Mouse (Mus musculus) granulocyte monocyte progenitor cell, adult 5-6 weeks (primary cell): Measurements from ENCODE around the gene Slc45a2. TPM values are rescaled to one million over a fixed set of nuclear protein-coding genes. Genes with fewer than 3 reads are reported as not detected.

ENCODE experiments used
- ATAC-seq: replicated peaks from 2 replicates; pipeline ENCODE4 v1.8.0; 2016; ENCODE audit warnings: mild to moderate bottlenecking, moderate TSS enrichment, inconsistent platforms; ENCODE audit not compliant: poor library complexity, severe bottlenecking
- total RNA-seq, 2 experiments: library from RNA; stranded (forward) in 1 of 2; stranded (reverse) in 1 of 2; fragments of 200-712, 200-1000 nt in 1 of 2; fragments of >200 nt in 1 of 2; fragmentation: Nextera tagmentation in 1 of 2; gene quantifications; 2 replicates each; pipeline ENCODE4 v1.2.3; 2014 to 2017

Gene Slc45a2
- total RNA-seq, 2 experiments from 2014 or later: not detected

DNA sequence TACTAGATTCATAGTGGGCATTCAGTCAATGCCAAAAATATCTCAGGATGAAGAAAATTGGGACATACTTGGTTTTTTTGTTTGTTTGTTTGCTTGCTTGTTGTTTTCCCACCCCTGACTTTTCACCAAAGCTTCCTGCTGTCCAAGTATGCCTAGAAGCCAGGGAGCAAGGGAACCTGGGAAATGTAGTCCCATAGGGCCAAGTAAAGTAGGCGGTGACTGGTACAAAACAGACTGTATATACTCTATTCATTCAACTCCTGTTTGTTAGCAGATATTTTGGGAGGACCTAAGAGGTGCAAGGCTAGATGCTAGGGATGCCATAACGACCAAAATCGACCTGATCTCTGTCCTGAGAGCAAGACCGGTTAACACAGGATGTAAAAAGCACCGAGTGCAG lies 689 bp upstream of the Slc45a2 start:
- no peak for ATAC-seq

DNA sequence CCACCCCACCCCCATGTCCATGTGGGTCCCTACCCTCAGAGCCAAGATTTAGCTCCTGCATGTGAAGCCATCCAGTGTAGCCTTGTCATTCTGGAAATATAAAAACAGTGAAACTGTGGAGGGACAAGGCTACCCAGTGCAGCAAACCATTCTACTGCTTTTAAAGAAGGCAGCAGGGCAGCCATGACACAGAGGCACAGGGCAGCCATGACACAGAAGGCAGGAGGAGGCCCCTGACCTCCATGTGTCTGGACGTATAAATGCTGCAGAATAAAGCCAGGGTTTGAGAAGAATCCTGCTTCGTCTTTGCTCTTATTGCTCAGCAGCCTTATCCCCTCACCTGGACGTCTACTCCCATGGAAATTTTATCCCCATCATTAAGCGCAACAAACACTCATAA lies 3.3 kb downstream of the Slc45a2 start:
- ATAC-seq: no peak

DNA sequence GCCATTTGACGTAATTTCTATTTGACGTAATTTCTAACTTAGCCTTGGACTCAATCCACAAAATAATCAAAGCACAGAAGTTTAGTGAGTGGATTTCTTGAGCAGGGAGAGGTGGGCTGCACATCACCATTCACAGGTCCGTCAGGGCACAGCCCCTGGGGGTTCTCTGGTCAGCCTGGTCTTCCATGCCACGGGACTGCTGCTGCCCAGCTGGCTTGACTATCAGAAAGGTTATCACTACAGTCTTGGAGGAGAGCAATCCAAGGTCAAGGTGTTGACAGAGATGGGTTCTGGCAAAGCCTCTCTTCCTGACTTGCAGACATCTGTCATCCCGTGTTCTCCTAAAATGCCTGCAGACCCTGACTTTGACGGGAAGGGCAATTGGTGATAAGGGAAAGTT lies 4.1 kb downstream of the Slc45a2 start:
- ATAC-seq: no peak

DNA sequence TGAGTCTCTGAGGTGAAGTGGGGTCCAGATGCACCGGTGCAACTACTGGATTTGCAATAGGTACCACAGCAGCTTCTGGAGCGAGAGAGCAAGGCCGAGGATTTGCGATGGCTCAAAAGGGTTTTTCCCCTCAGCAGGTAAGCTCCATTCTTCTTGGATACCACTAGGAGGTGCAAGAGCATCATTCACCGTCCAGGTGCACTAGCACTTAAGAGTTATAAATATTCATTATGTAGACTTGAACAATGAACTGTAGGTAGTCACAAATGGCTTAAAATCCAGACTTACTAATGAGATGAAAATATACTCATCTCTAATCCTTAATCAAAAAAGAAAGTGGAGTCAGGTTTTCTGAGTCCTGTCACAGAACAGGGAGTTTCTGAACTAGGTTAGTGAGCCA lies 8.2 kb downstream of the Slc45a2 start:
- no peak for ATAC-seq

DNA sequence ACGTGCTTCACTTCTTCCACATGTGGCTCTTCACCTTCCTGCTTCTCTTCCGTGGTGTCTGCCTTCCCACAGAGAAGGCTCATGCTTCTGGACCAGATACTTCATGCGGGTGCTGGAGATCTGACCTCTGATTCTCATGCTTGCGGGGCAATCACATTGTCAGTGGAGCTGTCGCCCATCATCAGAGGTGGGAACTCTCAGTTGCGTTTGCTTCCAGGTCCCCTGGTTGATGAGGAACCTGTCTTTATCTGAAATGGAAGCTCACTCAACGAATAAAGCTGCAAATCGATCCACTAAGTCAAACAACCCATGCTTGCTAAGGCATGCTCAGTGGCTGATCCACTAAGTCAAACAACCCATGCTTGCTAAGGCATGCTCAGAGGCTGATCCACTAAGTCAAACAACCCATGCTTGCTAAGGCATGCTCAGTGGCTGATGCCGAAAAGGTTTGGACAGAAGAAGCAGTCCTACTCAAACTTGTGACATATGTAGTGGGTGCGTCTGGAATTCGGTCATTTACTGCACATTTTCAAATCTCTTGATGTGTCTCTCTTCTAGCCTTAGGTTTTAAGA lies 10.5 kb downstream of the Slc45a2 start:
- no peak for ATAC-seq

DNA sequence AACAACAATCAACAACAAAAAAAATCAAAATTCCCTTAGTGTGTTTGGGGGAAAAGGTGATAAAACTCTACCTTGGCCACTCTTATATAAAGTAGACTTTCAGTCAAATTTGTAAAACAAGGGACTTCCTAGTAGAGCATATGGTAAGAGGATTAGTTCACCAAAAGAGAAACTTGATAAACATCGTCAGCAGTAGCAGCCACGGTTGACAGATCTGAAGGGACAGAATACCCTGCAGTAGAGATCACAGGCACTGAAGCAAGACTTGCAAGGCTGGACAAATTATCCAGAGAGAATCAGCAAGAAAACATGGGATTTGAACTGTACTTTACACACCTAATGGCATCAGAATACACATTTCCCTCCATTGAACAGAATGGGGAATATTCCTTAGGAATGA lies 14.4 kb downstream of the Slc45a2 start:
- ATAC-seq: no peak

DNA sequence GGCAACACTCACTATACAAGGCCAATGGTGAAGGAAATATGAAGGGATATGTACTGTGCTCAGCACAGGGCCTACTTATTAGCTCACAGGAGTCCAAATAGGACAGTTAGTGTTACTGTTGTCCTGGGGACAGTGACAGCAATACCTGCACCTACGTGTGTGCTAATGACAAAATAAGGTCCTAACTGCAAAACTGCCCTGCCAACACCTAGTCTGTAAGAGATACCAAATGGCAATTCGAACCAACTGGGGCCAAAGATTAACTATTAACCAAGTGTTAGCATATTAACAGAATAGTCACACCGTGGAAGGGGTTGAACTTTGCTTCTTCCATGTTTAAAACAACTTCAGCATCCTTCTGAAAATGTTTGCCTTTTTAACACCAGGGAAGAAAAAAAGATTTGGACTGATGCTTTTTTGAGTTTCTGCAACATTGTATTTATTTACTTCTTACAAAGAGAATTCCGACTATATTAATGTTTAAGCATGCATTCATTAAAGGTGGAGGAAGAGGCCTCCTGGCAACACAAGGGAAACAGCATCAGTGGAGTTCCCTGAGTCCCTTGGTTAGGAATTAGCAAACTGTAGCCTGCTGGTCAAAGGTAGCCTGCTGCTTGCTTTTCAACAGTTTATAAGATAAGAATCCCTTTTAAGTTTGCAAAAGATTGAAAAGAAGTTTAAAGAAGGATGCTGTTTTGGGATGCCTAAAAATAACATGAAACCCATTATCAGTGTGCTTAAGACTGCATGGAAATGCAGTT lies 26.5 kb downstream of the Slc45a2 start:
- ATAC-seq: no peak

DNA sequence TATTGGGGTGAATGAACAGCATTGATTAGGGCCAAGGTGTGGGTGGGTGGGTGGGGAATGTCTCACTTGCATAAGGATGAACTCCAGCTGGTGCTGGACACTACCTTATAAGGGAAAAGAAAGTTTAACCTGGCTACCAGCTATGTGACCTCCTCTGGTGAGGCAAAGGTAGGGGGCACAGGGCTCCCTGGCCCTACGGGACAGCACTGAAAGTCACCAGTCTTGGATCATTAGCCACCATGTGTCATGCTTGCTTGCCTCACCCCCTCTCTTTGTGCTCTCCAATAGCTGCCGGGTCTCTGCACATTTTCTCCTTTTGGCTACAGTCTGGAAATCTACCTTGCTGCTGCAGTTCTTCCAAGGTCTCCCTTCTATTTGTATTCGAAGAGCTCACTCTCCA lies 29.7 kb downstream of the Slc45a2 start:
- no peak for ATAC-seq

DNA sequence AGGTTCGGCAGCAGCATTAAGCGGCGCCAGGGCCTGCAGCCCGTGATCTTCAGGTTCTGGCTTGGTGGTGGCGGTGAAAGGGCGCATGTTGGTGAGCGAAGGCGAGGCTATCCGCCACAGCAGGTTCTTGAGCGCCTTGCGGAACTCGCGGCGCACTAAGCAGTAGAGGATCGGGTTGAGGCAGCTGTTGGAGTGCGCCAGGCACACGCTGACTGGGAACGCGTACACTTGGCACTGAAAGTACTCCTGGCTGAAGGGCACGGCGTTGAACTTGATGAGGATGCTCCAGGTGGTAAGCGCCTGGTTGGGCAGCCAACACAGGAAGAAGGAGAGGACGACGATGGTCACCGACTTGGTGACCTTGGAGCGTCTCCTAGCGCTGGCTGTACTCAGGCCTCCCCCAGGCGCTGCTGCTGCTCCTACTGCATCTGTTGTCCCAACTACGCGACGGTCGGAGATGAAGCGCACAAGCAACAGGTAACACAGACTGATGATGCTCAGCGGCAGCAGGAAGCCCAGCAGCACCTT lies 35.5 kb downstream of the Slc45a2 start:
- no peak for ATAC-seq

DNA sequence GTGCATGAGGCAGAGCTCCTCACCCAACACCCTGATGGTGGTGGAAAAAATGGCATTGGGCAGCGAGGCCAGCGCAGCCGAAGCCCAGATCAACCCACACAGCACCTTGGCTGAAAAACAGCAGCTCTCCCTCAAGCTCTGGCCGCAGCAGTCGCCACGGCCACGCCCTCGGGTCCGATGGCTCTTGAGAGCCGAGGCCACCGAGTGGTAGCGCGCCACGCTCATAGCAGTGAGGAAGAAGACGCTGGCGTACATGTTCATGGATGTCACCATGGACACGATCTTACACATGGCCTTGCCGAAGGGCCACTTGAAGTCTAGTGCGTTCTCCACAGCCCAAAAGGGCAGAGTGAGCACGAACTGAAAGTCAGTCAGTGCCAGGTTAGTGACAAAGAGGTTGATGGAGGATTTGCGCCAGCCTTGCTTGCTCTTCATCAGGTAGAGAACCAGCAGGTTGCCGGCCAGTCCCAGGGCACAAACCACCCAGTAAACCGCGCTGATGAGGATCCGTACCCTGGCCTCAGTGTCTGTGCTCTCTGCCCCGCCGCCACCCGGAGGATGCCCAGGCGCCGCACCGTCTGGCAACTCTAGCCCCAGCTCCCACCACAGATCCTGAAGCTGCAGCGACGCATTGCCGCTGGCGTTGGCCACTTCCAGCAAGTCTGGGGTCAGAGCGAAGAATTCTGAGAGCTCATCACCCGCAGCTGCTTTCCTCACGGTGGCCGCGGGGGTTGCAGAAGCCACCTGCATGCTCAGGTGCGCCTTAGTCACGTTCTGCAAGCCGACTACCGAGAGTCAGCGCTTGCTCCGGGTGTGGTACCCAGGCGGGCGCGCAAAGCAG lies 36.2 kb downstream of the Slc45a2 start:
- ATAC-seq: no peak

DNA sequence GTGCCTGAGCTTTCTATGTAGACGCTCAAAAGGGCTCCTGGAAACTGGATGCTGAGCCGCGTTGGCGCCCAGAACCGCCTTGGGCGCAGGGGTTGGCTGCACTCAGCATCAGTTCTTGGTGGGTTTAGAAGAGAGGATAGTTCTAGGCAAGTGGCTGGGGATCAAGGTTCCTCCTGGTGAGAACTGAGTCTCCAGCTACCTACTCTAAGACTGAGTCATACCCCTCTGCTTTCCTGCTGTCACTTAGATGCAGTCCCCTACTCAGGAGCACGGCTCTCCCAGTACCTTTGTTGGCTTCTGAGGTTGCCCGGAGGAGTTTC lies 36.8 kb downstream of the Slc45a2 start:
- no peak for ATAC-seq

DNA sequence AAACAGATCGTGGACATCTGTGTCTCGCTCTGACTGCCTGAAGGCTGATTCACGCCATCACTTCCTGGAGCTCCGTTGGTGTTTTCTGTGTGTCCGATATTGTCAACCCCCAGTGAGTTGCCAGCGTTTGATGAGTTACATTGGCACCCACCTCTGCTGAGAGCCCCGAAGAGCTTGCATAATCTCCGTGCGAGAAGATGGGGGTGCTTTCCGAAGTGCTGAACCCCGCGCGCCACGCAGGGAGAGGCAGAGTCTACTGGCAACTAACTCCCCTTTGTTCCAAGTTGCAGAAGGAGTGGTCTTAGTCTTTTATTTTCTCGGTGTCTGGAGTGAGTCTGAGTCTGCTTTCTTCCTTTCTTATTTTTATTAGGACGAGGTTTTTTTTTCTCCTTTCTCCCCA lies 37.2 kb downstream of the Slc45a2 start, which contains the start of gene Rxfp3:
Gene Rxfp3, minus strand, starts transcription at position 281 of the 400 bp plus-strand sequence.
- ATAC-seq: no peak

DNA sequence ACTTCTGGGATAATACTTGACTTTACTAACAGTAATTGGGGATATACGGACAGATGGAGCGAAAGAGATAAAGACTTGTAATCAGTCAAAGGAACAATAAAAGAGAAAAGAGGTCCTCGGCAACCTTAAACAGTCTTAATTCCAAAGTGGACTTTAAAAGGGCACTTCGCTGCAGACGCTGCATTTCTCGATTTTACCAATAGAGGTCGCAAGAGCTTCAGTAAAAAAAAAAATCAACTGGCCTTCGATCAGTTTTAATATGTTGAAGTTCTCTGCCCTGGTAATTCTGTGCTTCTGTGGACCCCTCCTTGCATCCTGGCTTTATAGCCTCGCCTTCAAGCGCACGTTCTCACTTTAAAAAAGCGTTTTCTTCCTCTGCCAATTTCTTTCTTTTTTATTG lies 38.0 kb downstream of the Slc45a2 start:
- peak; percentile 27; the same call in 1 of the 2 replicates for ATAC-seq

DNA sequence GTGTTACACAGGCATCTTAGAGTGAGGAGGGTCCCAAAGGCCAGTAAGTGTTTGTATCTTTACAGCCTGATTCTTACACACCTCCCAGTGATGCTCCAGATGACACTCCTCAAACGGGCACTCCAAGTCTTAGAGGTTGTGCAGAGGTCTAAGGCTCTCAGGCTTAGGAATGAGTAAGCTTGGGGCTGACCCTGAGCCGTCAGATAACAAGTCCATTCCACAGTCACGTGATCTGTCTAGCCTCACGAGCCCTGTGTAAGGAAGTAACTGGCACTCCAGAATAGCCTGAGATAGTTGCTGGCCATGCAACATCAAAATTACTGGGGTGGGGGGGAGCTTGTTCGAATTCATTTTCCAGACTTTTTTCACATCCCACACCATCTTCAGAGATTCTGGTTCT lies 39.5 kb downstream of the Slc45a2 start:
- ATAC-seq: no peak

DNA sequence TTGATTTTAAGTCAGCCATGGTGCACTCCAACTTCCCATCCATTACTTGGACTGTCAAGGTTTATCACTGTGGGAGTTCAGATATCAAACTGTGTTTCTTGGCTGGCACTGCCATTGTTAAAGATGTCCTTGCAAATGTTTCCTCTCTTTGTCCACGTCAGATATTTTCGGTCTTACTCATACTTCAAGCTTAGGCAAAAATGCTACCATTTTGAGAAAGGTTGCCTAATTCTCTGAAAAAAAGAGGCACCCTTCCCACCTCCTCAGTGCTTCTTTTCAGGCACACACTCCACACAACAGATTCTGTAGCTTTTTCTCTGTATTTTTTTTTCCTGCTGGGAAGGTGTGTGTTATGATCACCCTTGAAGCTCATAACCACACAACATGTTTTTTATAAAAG lies 40.7 kb downstream of the Slc45a2 start:
- ATAC-seq: no peak

DNA sequence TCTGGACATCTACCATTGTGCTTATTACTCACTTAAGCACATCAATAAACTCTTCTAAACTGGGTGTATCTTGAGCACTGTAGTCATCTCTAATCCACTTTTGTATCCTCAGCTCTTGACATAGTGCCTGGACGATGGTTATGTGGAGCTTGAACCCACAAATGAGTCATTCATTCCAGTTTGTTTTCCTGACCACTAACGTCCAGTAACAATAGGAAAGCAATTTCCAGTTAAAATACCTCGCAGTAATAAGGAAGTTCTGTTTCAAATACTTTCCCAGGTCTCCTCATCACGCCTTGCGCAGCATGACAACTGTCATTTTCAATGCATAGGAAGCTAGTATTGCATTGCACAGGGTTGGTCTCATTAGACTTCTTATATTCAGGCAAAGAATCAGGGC lies 42.3 kb downstream of the Slc45a2 start:
- ATAC-seq: no peak

DNA sequence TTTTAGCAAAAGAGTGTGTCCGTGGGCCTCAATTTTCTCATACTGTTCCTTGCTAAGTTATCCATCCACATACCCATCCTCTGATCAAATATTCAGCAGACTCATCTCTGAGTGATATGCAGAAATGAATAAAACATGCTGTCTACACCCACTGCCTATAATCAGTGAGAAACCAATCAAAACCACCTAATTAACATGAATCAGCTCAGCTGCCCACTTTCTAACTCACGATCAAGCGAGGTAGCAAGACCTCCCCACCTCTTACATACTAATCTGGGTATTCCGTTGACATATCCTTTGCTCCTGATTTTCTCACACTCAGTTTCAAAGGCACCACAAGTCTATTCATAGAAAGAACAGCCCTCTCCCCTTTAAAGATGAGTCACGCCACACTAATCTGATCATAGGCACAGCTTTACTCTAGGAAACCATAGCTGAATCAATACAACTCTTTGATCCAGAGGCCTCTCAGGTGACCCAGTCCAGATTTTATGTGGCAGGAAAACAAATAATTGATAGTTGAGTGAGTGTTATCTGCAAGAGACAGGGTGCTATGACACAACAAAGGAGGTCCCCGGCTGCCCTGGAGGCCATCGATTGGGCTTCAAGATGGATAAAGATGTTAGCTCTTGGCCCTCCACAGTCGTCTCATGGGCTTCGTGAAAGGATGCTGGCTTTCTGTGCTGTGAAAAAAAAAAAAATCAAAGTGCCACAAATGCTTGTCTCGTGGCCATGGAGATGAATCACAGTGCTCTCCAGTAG lies 53.3 kb downstream of the Slc45a2 start:
- ATAC-seq: no peak

DNA sequence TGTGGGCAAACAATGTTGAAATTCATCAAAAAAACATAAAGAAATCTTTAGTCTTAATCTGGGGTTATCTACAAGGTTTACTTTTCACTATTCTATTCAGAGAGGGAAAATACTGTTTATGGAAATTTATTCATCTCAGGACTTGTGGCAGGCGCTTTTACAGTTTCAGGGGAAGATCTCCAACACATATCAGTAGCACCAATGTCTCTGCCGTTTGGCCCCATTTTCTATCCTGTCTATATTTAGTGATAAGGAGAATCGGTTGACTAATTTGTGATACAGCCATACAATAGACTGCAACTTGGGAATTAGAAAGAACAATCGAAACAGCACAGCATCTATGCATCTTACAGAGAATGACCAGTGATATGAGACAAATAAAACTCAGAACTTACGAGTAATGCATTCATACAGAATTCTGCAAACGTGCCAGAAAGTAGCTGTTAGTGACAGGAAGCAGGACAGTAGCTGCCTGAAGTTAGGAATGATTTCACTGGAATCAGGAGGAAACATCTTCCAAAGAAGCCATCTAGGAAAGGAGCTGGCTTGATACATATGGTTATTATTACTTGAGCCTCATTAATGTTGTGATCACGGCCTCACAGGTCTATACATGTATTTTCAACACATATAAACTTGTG lies 54.0 kb downstream of the Slc45a2 start:
- ATAC-seq: no peak

DNA sequence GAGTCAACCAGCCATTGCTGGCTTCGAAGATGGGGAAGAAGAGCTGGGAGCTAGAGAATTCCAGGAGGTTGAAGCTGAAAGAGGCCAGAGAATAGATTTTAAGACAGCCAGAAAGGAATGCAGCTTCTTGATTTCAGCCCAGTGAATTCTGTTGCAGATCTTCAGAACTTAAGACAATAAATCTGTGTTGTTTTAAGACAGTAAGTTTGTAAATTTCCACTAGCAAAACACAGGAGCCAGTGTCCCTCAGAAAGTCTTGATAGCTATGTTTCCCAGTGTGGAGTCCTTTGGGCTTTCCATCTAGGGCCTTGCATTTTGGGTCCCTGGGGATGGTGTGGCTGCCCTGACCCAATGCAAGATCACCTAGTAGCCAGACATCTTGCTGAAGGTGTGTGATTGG lies 62.4 kb downstream of the Slc45a2 start:
- no peak for ATAC-seq

DNA sequence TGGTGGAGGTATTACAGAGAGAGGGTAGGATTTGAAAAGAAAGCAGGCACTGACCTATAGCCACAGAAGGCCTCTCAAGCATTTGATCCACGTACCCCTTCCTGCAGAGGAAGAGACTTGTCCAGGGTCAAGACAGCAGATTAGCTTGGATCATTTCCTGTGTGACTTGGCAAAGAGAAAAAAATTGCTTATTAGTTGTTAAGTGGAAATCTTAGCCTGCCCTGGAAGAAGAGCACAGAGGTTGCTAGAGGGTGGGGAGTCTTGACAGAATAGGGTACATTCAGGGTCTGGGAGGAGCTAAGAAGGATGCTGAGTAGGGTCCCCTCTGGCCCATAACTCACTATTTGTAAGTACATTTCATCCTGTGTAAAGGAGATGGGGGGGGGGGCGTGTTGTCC lies 63.6 kb downstream of the Slc45a2 start:
- no peak for ATAC-seq
